Mouse (Mus musculus): ENCODE measurements around the gene Eif5a.

- no peak for TF ChIP-seq E2F4 (IDR thresholded peaks at IDR 0.05; ENCODE audit: insufficient read depth)
- TF ChIP-seq REST (IDR thresholded peaks at IDR 0.05; ENCODE audit: insufficient read depth, insufficient read length), result no peak
- TF ChIP-seq POLR2A (IDR thresholded peaks at IDR 0.05; ENCODE audit: insufficient read length, low read depth), result peak; percentile 95
- peak; percentile 94 for TF ChIP-seq POLR2AphosphoS2 (IDR thresholded peaks at IDR 0.05; ENCODE audit: insufficient read length, low read depth)
- no peak for TF ChIP-seq TCF12 (IDR thresholded peaks at IDR 0.05; ENCODE audit: insufficient read depth, poor library complexity, severe bottlenecking)
- no peak for TF ChIP-seq USF1 (IDR thresholded peaks at IDR 0.05; ENCODE audit: low read depth)
- TF ChIP-seq MAX (IDR thresholded peaks at IDR 0.05; ENCODE audit: low read depth), result no peak
Observed at GRCm38 (mm10) chr11:69880853-69881603, 40.7 kb downstream of the Eif5a start, which contains the start of gene Kctd11.

Measured in myocyte (in vitro differentiated cells).